9 mouse cellular contexts compared by ENCODE assay signal in the genomic region with DNA sequence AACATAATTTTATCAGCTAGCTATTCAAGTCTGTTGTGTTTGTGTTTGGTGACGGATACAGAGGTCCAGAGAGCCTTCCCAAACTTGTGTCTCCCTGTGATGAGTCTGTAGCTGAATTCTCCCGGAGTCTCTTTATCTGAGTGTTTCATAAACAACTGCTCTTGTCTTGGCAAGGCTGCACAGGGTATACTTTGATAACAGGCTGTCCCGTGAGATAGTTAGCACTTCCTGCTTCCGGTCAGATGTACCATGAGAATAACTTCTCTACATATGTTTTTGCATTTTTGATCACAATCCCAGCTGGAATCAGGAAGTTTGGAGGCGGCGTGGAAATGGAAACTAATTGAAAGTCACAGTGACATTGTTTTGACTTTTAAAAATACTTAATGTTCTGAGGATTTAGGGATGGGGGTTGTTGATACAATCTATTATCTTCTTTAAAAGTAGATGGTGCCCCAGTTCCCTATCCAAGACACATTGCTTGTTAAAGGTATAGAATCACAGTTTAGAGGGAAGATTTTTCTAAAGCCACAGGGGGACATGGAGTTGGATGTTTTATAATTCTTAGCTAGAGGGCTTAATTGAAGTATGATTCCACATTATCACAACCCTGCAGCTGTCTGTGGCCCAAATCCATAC.
DNase-seq lines count a peak whose midpoint lies in the region; ATAC-seq lines count a peak whose summit lies in the region.
"Had no signal": no experiment of that assay in that cellular context is flagged by ENCODE, and none has a peak within 500 bp of the region (broad histone marks: within the 10 kb centered on the region; RNA-seq: fewer than 3 reads in every experiment).

No protein-coding gene starts in this region.

- 29% methylated on average over 6 of the region's 6 CpGs for WGBS in liver, embryonic 11.5 days

- H3K4me1 ChIP-seq in liver, embryonic 11.5 days (replicated peaks; ENCODE audit: control insufficient read depth, insufficient read depth, low read length), result peaks cover 19% of the 10 kb centered on the region

- H3K9ac ChIP-seq in liver, embryonic 11.5 days (ENCODE audit: low read depth, low read length), result no peak overlapping the region

- peak overlapping the region; percentile 38 for H3K27ac ChIP-seq in liver, embryonic 11.5 days (ENCODE audit: low read depth, low read length)

- no peak overlapping the region for H3K4me3 ChIP-seq in liver, embryonic 11.5 days (ENCODE audit: low read depth, low read length)

- no peaks in the 10 kb centered on the region for H3K36me3 ChIP-seq in liver, embryonic 11.5 days (ENCODE audit: control insufficient read depth, insufficient read depth, low read length)

- H3K9me3 ChIP-seq in liver, embryonic 11.5 days (ENCODE audit: control insufficient read depth, low read length), result no peaks in the 10 kb centered on the region

- H3K27me3 ChIP-seq in liver, embryonic 11.5 days (replicated peaks; ENCODE audit: control insufficient read depth, insufficient read depth, low read length), result no peaks in the 10 kb centered on the region

- peak; percentile 20 for DNase-seq in kidney, postnatal 10 days
- DNase-seq in kidney, adult 9 months, result no peak
- DNase-seq in heart, adult 9 months (ENCODE audit: low spot score in 2 of 2), result peak; percentile 49 to 67
- no peak for DNase-seq in liver, embryonic 11.5 days (ENCODE audit: low spot score)
- DNase-seq in skeletal muscle tissue, adult 2 months (ENCODE audit: low read depth, low spot score), result peak; percentile 26
- DNase-seq in layer of hippocampus, postnatal 25 days (ENCODE audit: extremely low spot score in 1 of 2, low spot score in 1 of 2), result no peak
- no peak for DNase-seq in cerebellum, postnatal 4 days (ENCODE audit: low spot score in 2 of 2)
- DNase-seq: cerebellum, adult 11 months; right cerebral cortex, postnatal 25 days had no signal

- peak; percentile 96 for ATAC-seq in liver, embryonic 11.5 days (replicated peaks; ENCODE audit: low FRiP score)

- peak overlapping the region; percentile 35; the same call in 1 of the 2 replicates for H3K4me2 ChIP-seq in liver, embryonic 11.5 days

Comparison
In these comparisons a context has a peak if more than half of its experiments do, and no peak if none do; other contexts are left out.
1. DNase-seq: peak in kidney, postnatal 10 days (single experiment), heart, adult 9 months (2 of 2) and skeletal muscle tissue, adult 2 months (single experiment); none in kidney, adult 9 months (single experiment), liver, embryonic 11.5 days (single experiment), layer of hippocampus, postnatal 25 days (0 of 2) and cerebellum, postnatal 4 days (0 of 2).